8 mouse cellular contexts compared by ENCODE assay signal in the genomic region with DNA sequence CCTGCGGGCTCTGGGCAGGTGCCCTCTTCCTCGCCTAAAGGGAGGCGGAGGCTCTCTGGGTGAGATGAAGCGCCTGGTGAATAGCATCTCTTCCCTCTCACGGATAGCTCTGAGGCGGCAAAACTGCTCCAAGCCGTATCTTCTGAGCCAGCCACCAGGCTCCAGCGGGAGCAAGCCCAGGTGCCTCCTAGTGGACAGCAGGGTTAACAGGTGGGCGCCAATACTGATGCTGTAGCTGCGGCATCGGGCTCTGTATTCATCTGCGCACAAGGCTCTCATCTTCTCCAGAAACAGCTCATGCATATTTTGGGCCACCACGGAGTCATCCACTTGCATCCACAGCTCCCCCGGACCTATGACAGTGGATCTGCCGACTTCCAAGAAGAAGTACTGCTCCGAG. TPM values are rescaled to one million over a fixed set of nuclear protein-coding genes. Genes with fewer than 3 reads are reported as not detected.
DNase-seq lines count a peak whose midpoint lies in the region; ATAC-seq lines count a peak whose summit lies in the region.

No protein-coding gene starts in this region.

- H3K27me3 ChIP-seq in heart, embryonic 14.5 days (ENCODE audit: control insufficient read depth, insufficient read depth, low read length), result peaks cover 82% of the 10 kb centered on the region
- peaks cover 74% of the 10 kb centered on the region for H3K27me3 ChIP-seq in embryonic facial prominence, embryonic 15.5 days
- H3K27me3 ChIP-seq in kidney, embryonic 14.5 days (ENCODE audit: control insufficient read depth, insufficient read depth, low read length), result peaks cover 64% of the 10 kb centered on the region
- H3K27me3 ChIP-seq in neural tube, embryonic 13.5 days, result peaks cover 85% of the 10 kb centered on the region

- peak overlapping the region; percentile 67 for H3K4me2 ChIP-seq in heart, embryonic 14.5 days (ENCODE audit: low read length)
- peak overlapping the region; percentile 57 for H3K4me2 ChIP-seq in embryonic facial prominence, embryonic 15.5 days (replicated peaks)
- peak overlapping the region; percentile 55 for H3K4me2 ChIP-seq in kidney, embryonic 14.5 days (replicated peaks; ENCODE audit: low read depth, low read length)
- H3K4me2 ChIP-seq in neural tube, embryonic 13.5 days, result peak overlapping the region; percentile 66

- no peaks in the 10 kb centered on the region for H3K36me3 ChIP-seq in heart, embryonic 14.5 days (ENCODE audit: control insufficient read depth, insufficient read depth, low read length)
- no peaks in the 10 kb centered on the region for H3K36me3 ChIP-seq in embryonic facial prominence, embryonic 15.5 days
- H3K36me3 ChIP-seq in kidney, embryonic 14.5 days (ENCODE audit: control insufficient read depth, insufficient read depth, low read length), result no peaks in the 10 kb centered on the region
- no peaks in the 10 kb centered on the region for H3K36me3 ChIP-seq in neural tube, embryonic 13.5 days

- no peak overlapping the region for H3K9ac ChIP-seq in heart, embryonic 14.5 days (ENCODE audit: low read length)
- no peak overlapping the region for H3K9ac ChIP-seq in embryonic facial prominence, embryonic 15.5 days
- no peak overlapping the region for H3K9ac ChIP-seq in kidney, embryonic 14.5 days (ENCODE audit: low read depth, low read length)
- H3K9ac ChIP-seq in neural tube, embryonic 13.5 days, result no peak overlapping the region

- peak overlapping the region; percentile 41 to 42 for H3K4me3 ChIP-seq in heart, embryonic 14.5 days (ENCODE audit: control insufficient read depth in 1 of 2, insufficient read depth in 1 of 2, low read depth in 1 of 2, low read length in 2 of 2)
- peak overlapping the region; percentile 38 for H3K4me3 ChIP-seq in embryonic facial prominence, embryonic 15.5 days (replicated peaks)
- peak overlapping the region; percentile 35 for H3K4me3 ChIP-seq in kidney, embryonic 14.5 days (ENCODE audit: low read length)
- H3K4me3 ChIP-seq in neural tube, embryonic 13.5 days, result peak overlapping the region; percentile 45

- no peaks in the 10 kb centered on the region for H3K4me1 ChIP-seq in heart, embryonic 14.5 days (ENCODE audit: control insufficient read depth in 2 of 2, insufficient read depth in 2 of 2, low read length in 2 of 2)
- 0 out of 2 replicates have a peak, but pooled peaks cover 20% of the 10 kb centered on the region for H3K4me1 ChIP-seq in embryonic facial prominence, embryonic 15.5 days
- no peaks in the 10 kb centered on the region for H3K4me1 ChIP-seq in kidney, embryonic 14.5 days (ENCODE audit: control insufficient read depth, insufficient read depth, low read length)
- H3K4me1 ChIP-seq in neural tube, embryonic 13.5 days (replicated peaks), result peaks cover 14% of the 10 kb centered on the region

- DNase-seq in heart, adult 8-10 months (ENCODE audit: low spot score), result no peak
- no peak for DNase-seq in gastrocnemius, adult 18-20 months (ENCODE audit: low spot score)
- DNase-seq in yolk sac, embryonic 10.5 days (ENCODE audit: low spot score), result no peak

- WGBS in heart, embryonic 14.5 days, result 21% methylated on average over 16 of the region's 16 CpGs
- WGBS in embryonic facial prominence, embryonic 15.5 days, result 21% methylated on average over 16 of the region's 16 CpGs
- WGBS in kidney, embryonic 14.5 days, result 28% methylated on average over 16 of the region's 16 CpGs
- 29% methylated on average over 16 of the region's 16 CpGs for WGBS in neural tube, embryonic 13.5 days

- no peak for ATAC-seq in heart, embryonic 14.5 days (ENCODE audit: insufficient number of reproducible peaks, insufficient read depth, low FRiP score, low read depth)
- ATAC-seq in embryonic facial prominence, embryonic 15.5 days (ENCODE audit: insufficient number of reproducible peaks, low FRiP score, low TSS enrichment, low read depth), result no peak
- ATAC-seq in kidney, embryonic 14.5 days (ENCODE audit: low FRiP score, low TSS enrichment), result peak; percentile 63; the same call in 1 of the 2 replicates
- no peak for ATAC-seq in neural tube, embryonic 13.5 days (ENCODE audit: low read depth)
- no peak for ATAC-seq in activated CD4-positive, CD25-positive, alpha-beta regulatory T cell, adult 4 months

- H3K27ac ChIP-seq in heart, embryonic 14.5 days (replicated peaks in 1 of 2; ENCODE audit: control insufficient read depth in 1 of 2, insufficient read depth in 1 of 2, low read depth in 2 of 2, low read length in 2 of 2), result no peak overlapping the region
- H3K27ac ChIP-seq in embryonic facial prominence, embryonic 15.5 days (replicated peaks), result no peak overlapping the region
- no peak overlapping the region for H3K27ac ChIP-seq in kidney, embryonic 14.5 days (ENCODE audit: low read depth, low read length)
- no peak overlapping the region for H3K27ac ChIP-seq in neural tube, embryonic 13.5 days (replicated peaks)

- no peaks in the 10 kb centered on the region for H3K9me3 ChIP-seq in heart, embryonic 14.5 days (ENCODE audit: control insufficient read depth, low read length)
- no peaks in the 10 kb centered on the region for H3K9me3 ChIP-seq in embryonic facial prominence, embryonic 15.5 days (replicated peaks)
- no peaks in the 10 kb centered on the region for H3K9me3 ChIP-seq in kidney, embryonic 14.5 days (ENCODE audit: control insufficient read depth, low read length)
- no peaks in the 10 kb centered on the region for H3K9me3 ChIP-seq in neural tube, embryonic 13.5 days

RNA-seq across cellular contexts. Expression of a gene that starts 1.1 kb away (rescaled TPM):
- polyA plus RNA-seq in heart, embryonic 14.5 days (2014; fragmentation: Nextera tagmentation; extraction: Ambion mirVana), result 0.03 and 0.05 TPM in 2 replicates
- not detected for total RNA-seq in heart, adult 8-10 months (2022)
- 0.11 and 0.13 TPM in 2 replicates for polyA plus RNA-seq in embryonic facial prominence, embryonic 15.5 days (2015; fragmentation: Nextera tagmentation; extraction: Ambion mirVana)
- polyA plus RNA-seq in kidney, embryonic 14.5 days (2014; fragmentation: Nextera tagmentation; extraction: Ambion mirVana), result 0.04 and 0.19 TPM in 2 replicates
- polyA plus RNA-seq in neural tube, embryonic 13.5 days (2015; fragmentation: Nextera tagmentation; extraction: Ambion mirVana), result 0.25 and 0.28 TPM in 2 replicates
- not detected for total RNA-seq in gastrocnemius, adult 18-20 months (2021)
- polyA plus RNA-seq in activated CD4-positive, CD25-positive, alpha-beta regulatory T cell, adult 4 months (2017; shearing (Covaris generic)), result not detected
